In the genomic region with DNA sequence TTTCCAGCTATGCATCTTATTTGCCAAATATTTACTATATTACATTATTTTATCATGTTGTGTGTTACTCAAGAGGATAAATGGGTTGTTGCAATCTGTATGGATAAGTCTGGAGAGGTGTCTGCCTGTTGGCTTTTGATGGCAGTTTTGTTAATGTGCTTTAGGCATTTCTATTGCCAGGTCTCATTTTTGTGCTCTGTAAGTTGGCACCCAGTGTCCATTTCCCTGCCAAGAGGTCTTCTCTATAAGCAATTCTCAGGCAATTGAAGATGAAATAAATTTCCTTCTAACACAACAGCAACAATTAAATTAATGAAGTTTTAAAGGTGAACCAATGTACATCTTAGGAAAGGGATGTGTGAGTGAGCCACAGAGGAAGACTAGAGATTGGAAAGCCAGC, we compare ENCODE assay signal across 12 mouse cellular contexts. TPM values are rescaled to one million over a fixed set of nuclear protein-coding genes. Genes with fewer than 3 reads are reported as not detected.
"Had no signal": no experiment of that assay in that cellular context is flagged by ENCODE, and none has a peak within 500 bp of the region (broad histone marks: within the 10 kb centered on the region; RNA-seq: fewer than 3 reads in every experiment).

No protein-coding gene starts in this region.

- DNase-seq: kidney, adult 9 months; kidney, postnatal 14 days; layer of hippocampus, adult 9-11 months; layer of hippocampus, postnatal 36 days; lung, embryonic 14.5 days; lung, postnatal 10 days; retina, postnatal 1 day; thymus, adult 2 months; thymus, postnatal 25 days had no signal

RNA-seq across cellular contexts. Expression of a gene that starts 11.9 kb away (rescaled TPM):
- polyA plus RNA-seq: large intestine, adult 2 months; macrophage; spleen, adult 2 months; thymus, adult 2 months had no signal
